Mouse (Mus musculus) bone marrow, adult 2 months (tissue): ENCODE results near the gene Pirb.

Source experiments
- CTCF ChIP-seq: fragments of 200-500 bp; IDR thresholded peaks from 2 replicates; pipeline ENCODE4 v1.5.1; 2011; ENCODE audit warnings: low read length, control low read depth; ENCODE audit not compliant: control insufficient read depth, insufficient read depth
- POLR2A ChIP-seq: fragments of 200-500 bp; IDR thresholded peaks from 2 replicates; pipeline ENCODE4 v1.6.1; 2011; ENCODE audit warnings: low read depth, mild to moderate bottlenecking, control low read depth, low read length, borderline replicate concordance; ENCODE audit not compliant: control insufficient read depth

DNA sequence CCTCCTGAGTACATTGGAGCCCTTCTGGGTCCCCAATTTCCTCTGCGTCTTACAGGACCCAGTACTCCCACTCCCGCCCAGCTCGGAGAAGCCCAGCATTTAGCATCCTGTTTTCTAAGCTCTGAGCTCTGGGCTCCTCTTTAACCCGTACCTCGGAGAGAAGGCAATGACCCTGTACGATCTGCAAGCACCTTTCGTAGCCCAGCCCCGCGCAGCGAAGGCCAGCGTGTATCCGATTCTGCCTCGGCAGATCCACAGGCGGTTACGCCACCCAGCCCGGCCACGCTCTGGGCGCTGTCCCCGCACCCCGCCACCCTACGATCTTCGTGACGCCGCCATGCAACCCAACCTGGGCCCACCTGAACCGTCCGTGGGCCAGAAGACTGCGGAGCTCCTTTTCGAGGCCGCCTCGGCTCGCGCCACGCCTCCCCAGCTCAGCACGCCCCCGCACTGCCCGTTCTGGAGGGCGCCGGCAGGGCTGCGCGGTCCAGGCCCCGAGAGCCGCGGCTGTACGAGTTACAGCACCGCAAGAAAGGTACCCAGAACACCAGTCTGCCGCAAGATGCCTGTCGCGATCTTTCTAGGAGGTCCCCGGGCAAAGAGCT lies 27.7 kb downstream of the Pirb start, which contains the start of gene Tsen34:
- 0 out of 2 replicates have a peak, but pooled peaks have one; percentile 23 for TF ChIP-seq CTCF
- peak; percentile 52; the same call in 1 of the 2 replicates for TF ChIP-seq POLR2A
